8 mouse cellular contexts compared by ENCODE assay signal in the genomic region with DNA sequence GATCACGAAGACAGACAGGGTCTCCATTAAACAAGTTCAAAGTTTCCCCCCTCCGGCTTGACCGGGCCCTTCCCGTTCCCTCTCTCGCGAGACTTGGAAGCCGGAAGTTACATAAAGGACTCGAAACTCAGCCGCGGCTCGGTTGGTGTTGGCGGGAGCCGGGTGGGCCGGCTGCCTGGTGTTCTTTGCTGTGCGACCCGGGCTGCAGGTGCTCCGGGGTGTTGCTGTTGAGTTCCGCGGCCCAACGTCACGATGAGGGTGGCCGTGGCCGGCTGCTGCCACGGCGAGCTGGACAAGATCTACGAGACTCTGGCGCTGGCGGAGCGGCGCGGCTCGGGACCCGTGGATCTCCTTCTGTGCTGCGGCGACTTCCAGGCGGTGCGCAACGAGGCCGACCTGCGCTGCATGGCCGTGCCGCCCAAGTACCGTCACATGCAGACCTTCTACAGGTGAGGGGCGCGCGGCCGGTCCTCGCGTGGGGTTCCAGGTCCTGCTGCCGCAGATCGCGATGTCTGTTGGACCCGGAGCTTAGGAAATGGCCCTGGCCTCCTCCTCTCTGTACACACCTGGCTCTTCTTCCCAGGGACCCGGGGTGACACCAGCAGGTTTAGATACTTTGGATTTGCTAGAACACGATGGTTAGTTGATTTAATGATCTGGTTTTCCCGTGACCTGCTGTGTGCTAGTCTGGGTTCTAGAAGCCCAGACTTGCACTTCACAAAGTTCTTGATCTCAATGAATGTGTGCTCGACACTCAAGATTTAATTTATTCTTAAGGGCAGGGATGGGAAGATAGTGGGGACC. TPM values are rescaled to one million over a fixed set of nuclear protein-coding genes. Genes with fewer than 3 reads are reported as not detected.
DNase-seq lines count a peak whose midpoint lies in the region; ATAC-seq and TF ChIP-seq lines count a peak whose summit lies in the region.

Gene Dbr1 (plus strand): TSS at position 123 of the 804 bp plus-strand sequence.

- peaks cover 18% of the 10 kb centered on the region for H3K4me1 ChIP-seq in forebrain, embryonic 15.5 days
- H3K4me1 ChIP-seq in lung, embryonic 14.5 days (ENCODE audit: insufficient read depth), result peaks cover 5% of the 10 kb centered on the region; the same call in 1 of the 2 replicates
- H3K4me1 ChIP-seq in olfactory bulb, adult 2 months (ENCODE audit: control insufficient read depth, insufficient read depth, low read length), result no peaks in the 10 kb centered on the region
- H3K4me1 ChIP-seq in thymus, adult 2 months (replicated peaks; ENCODE audit: control insufficient read depth, insufficient read depth, low read length), result no peaks in the 10 kb centered on the region

- peak within 1 kb of the TSS; percentile 64 for H3K4me2 ChIP-seq in forebrain, embryonic 15.5 days (replicated peaks)
- H3K4me2 ChIP-seq in lung, embryonic 14.5 days, result peak within 1 kb of the TSS; percentile 81

- DNase-seq in ES-CJ7 (ENCODE audit: low read depth, low spot score), result peak; percentile 94
- peak; percentile 90 for DNase-seq in cerebellum, adult 11 months
- DNase-seq in heart, postnatal 36 days, result peak; percentile 93
- peak; percentile 91 to 93 for DNase-seq in layer of hippocampus, adult 2 months (ENCODE audit: low spot score in 2 of 2)
- DNase-seq in lung, embryonic 14.5 days, result peak; percentile 97
- DNase-seq in thymus, adult 2 months, result peak; percentile 93

- peaks cover 4% of the 10 kb centered on the region; the same call in 1 of the 2 replicates for H3K27me3 ChIP-seq in forebrain, embryonic 15.5 days
- no peaks in the 10 kb centered on the region for H3K27me3 ChIP-seq in lung, embryonic 14.5 days (ENCODE audit: insufficient read depth, low read length)
- H3K27me3 ChIP-seq in thymus, adult 2 months (ENCODE audit: control insufficient read depth, insufficient read depth, low read length), result no peaks in the 10 kb centered on the region

- peak; percentile 96 for ATAC-seq in forebrain, embryonic 15.5 days (replicated peaks)
- ATAC-seq in lung, embryonic 14.5 days (ENCODE audit: insufficient read depth), result peak; percentile 96

- peak within 1 kb of the TSS; percentile 80 for H3K9ac ChIP-seq in forebrain, embryonic 15.5 days (replicated peaks)
- peak within 1 kb of the TSS; percentile 90 for H3K9ac ChIP-seq in lung, embryonic 14.5 days

- H3K27ac ChIP-seq in forebrain, embryonic 15.5 days (replicated peaks), result peak within 1 kb of the TSS; percentile 76
- H3K27ac ChIP-seq in layer of hippocampus, adult 2 months, result peak within 1 kb of the TSS; percentile 83
- peak within 1 kb of the TSS; percentile 74 for H3K27ac ChIP-seq in lung, embryonic 14.5 days (ENCODE audit: low read depth)
- H3K27ac ChIP-seq in olfactory bulb, adult 2 months (ENCODE audit: insufficient read depth, low read depth, low read length), result 0 out of 2 replicates have a peak within 1 kb of the TSS, but pooled peaks have one; percentile 7
- H3K27ac ChIP-seq in thymus, adult 2 months (ENCODE audit: control insufficient read depth, insufficient read depth, low read length), result peak within 1 kb of the TSS; percentile 4; the same call in 1 of the 2 replicates

- H3K4me3 ChIP-seq in forebrain, embryonic 15.5 days, result peak within 1 kb of the TSS; percentile 86
- peak within 1 kb of the TSS; percentile 76 for H3K4me3 ChIP-seq in layer of hippocampus, adult 2 months
- peak within 1 kb of the TSS; percentile 76 for H3K4me3 ChIP-seq in lung, embryonic 14.5 days (ENCODE audit: low read depth, low read length)
- H3K4me3 ChIP-seq in olfactory bulb, adult 2 months (ENCODE audit: insufficient read depth, low read depth, low read length), result peak within 1 kb of the TSS; percentile 73
- peak within 1 kb of the TSS; percentile 83 for H3K4me3 ChIP-seq in thymus, adult 2 months (ENCODE audit: control insufficient read depth, insufficient read depth, low read length)

- H3K9me3 ChIP-seq in forebrain, embryonic 15.5 days, result no peaks in the 10 kb centered on the region
- H3K9me3 ChIP-seq in lung, embryonic 14.5 days (ENCODE audit: low read depth, low read length), result no peaks in the 10 kb centered on the region

- TF ChIP-seq POLR2A in olfactory bulb, adult 2 months (IDR thresholded peaks at IDR 0.05; ENCODE audit: insufficient read depth, low read depth, low read length), result peak; percentile 66
- peak; percentile 76 for TF ChIP-seq POLR2A in thymus, adult 2 months (IDR thresholded peaks at IDR 0.05; ENCODE audit: control insufficient read depth, extremely low read depth, insufficient read depth, low read length, poor library complexity)

- intact Hi-C loops in heart, postnatal 36 days (cut with DNase I), result loop anchor here (10.0 kb wide), 2 partner anchors 511 to 591 kb away; partner anchors contain the start of gene Faim

- WGBS in forebrain, embryonic 15.5 days, result under 1% methylated on average over 57 of the region's 57 CpGs
- under 1% methylated on average over 57 of the region's 57 CpGs for WGBS in lung, embryonic 14.5 days
- WGBS in olfactory bulb, adult 2 months, result under 1% methylated on average over 57 of the region's 57 CpGs
- under 1% methylated on average over 57 of the region's 57 CpGs for WGBS in thymus, adult 2 months

- TF ChIP-seq CTCF in layer of hippocampus, adult 2 months (conservative IDR thresholded peaks at IDR 0.05), result no peak
- TF ChIP-seq CTCF in lung, embryonic 14.5 days (IDR thresholded peaks at IDR 0.05; ENCODE audit: low read depth), result no peak
- TF ChIP-seq CTCF in olfactory bulb, adult 2 months (IDR thresholded peaks at IDR 0.05; ENCODE audit: insufficient read depth, low read depth, low read length), result no peak
- peak; percentile 54; the same call in 1 of the 2 replicates for TF ChIP-seq CTCF in thymus, adult 2 months (IDR thresholded peaks at IDR 0.05; ENCODE audit: borderline replicate concordance, control insufficient read depth, extremely low read depth, insufficient read depth, low read length, poor library complexity)

- H3K36me3 ChIP-seq in forebrain, embryonic 15.5 days, result 0 out of 2 replicates have a peak, but pooled peaks cover 3% of the 10 kb centered on the region
- H3K36me3 ChIP-seq in lung, embryonic 14.5 days (ENCODE audit: insufficient read depth), result peaks cover 13% of the 10 kb centered on the region
- H3K36me3 ChIP-seq in thymus, adult 2 months (ENCODE audit: control insufficient read depth, insufficient read depth, low read length), result peaks cover 5% of the 10 kb centered on the region

RNA-seq across cellular contexts. Expression of gene Dbr1, which starts in this region (rescaled TPM):
- polyA plus RNA-seq in forebrain, embryonic 15.5 days (2015; fragmentation: Nextera tagmentation; extraction: Ambion mirVana), result 28.9 and 31.6 TPM in 2 replicates
- 1 to 10 TPM; 4.9 to 5.3 TPM for total RNA-seq in heart, postnatal 36 days (2021)
- 10 to 100 TPM; 12.5 to 16.1 TPM for total RNA-seq in layer of hippocampus, adult 2 months (2021)
- 32.1 and 33.9 TPM in 2 replicates for polyA plus RNA-seq in lung, embryonic 14.5 days (2014; fragmentation: Nextera tagmentation; extraction: Ambion mirVana)
- polyA plus RNA-seq in olfactory bulb, adult 2 months (2012; ENCODE audit: insufficient read depth, insufficient read length, low replicate concordance, missing spikeins), result not detected in 2 replicates
- 18.6 and 20.4 TPM in 2 replicates for polyA plus RNA-seq in thymus, adult 2 months (2012; rRNA removed)

Comparison
In these comparisons a context has a peak if more than half of its experiments do, and no peak if none do; other contexts are left out.
1. Peak in every context shown above with its lines: DNase-seq, ATAC-seq, H3K4me3 ChIP-seq and H3K27ac ChIP-seq.
2. RNA of gene Dbr1 (polyA plus RNA-seq): 32.1 to 33.9 TPM in lung, embryonic 14.5 days, 28.9 to 31.6 TPM in forebrain, embryonic 15.5 days and 18.6 to 20.4 TPM in thymus, adult 2 months; not detected in olfactory bulb, adult 2 months; every median in the first group is over 10 times any median in the second.
3. H3K27ac ChIP-seq: peak in every context shown above with its lines; median percentile 83 in layer of hippocampus, adult 2 months; 76 in forebrain, embryonic 15.5 days; 74 in lung, embryonic 14.5 days; 7 in olfactory bulb, adult 2 months; 4 in thymus, adult 2 months.